Mouse (Mus musculus): ENCODE measurements around the gene Ddah1. TPM values are rescaled to one million over a fixed set of nuclear protein-coding genes. Genes with fewer than 3 reads are reported as not detected.

The Ddah1 gene
- polyA plus RNA-seq (2014; fragmentation: Illumina TruSeq; extraction: RNeasy Lipid Tissue Mini Kit (QIAGEN cat#74804); ENCODE audit: low read depth, low replicate concordance) = 1.7 TPM

DNA sequence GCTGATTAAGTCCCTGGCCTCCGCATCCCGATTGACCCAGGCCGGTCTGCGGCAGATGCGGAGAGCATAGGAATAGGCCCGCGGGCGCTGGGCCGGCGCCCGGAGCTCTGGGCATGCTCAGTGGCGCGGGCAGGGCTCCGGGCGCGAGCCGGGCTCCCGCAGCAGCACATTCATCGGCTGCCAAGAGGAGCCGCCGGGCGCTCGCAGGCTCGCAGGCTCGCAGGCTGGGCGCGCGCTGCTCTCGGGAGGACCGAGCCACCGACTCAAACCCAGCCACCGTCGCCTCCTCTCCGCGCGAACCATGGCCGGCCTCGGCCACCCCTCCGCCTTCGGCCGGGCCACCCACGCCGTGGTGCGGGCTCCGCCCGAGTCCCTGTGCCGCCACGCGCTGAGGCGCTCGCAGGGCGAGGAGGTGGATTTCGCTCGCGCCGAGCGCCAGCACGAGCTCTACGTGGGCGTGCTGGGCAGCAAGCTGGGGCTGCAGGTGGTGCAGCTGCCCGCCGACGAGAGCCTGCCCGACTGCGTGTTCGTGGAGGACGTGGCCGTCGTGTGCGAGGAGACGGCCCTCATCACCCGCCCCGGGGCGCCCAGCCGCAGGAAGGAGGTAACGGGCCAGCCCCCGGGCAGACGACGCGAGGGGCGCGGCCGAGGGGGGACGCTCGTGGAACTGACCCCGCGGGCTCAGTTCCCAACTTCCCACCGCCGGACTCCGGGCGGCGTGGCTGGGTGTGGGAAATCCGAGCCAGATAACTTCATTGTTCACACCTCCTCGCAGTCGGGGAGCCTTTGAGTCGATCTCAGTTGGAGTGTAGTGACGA is at the start of gene Ddah1:
Gene Ddah1, plus strand, starts transcription at position 115 of the 818 bp plus-strand sequence.

DNA sequence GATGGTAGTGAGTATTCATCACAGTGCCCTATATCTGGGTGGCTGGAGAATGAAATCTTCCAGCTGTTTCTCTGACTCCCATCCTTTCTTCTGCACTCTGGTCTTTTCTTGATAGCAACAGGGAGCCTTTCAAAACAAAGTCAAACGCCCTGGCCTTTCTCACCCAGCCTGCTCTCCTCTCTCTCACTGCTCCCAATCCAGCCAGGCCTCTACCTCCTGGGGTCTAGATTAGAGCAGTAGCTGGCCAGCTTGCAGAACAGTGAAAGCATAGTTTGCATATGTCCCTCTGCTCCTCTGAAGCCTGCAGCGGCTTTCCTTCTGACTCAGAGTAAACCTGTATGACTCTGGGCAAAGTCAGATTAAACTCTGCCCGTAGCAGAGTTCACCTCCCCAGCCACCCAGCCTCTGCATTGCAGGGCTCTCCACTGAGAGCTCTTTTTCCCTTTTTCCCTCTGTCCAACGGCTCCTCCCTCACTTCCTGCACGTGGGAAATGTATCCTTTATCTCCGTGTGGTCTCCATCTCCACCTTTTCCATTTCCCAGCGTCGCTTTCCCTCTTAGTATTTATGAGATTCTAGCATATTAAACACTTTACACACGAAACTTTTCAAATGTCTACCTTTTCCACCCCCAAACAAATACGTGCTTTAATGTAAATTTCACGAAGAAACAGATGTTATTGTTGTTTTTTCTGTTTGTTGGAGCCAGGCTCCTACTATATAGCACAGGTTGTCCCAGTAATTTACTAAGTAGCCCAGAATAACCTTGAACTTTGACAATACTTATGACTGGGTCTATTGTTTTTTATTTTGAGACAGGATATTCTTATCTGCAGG is 163.8 kb downstream of the Ddah1 start, which contains the start of gene Bcl10:
Gene Bcl10, plus strand, starts transcription at position 786 of the 836 bp plus-strand sequence.

DNA sequence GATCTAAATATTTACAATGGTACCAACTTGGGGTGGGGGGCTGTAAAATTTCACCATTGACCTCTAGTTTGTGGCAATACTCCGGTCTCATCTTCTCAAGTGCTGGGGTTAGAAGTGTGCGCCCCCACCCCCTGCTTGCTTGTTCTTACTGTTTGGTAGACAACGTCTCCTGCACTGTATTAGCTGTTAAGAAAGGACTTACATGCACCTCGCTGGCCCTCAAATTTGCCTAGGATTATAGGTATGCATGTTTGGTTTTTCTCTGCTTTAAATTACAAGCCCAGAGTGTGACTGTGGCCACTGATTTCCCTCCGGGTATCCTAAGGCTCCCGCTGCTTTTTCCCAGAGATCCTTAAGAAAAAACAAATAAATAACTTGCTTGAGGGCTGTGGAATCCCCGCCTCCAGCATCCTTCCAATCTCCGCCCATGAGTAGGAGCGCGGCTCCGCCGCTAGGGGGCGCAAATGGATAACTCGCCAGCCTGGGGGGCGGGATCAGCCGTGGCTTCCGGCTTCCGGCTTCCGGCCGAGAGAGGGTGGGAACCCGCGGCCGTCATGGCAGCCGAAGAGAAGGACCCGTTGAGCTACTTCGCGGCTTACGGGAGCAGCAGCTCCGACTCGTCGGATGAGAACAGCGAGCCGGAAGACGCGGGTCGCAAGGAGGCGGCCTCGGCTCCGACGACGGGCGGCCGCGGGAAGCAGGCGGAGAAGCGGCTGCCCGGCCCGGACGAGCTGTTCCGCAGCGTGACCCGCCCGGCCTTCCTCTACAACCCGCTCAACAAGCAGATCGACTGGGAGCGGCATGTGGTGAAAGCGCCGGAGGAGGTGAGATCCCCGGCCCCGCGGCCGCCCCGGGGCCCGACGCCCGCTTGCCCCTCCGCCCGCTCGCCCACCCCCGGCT is 179.3 kb downstream of the Ddah1 start, which contains the start of gene 2410004B18Rik:
Gene 2410004B18Rik, plus strand, starts transcription at position 510 of the 900 bp plus-strand sequence.

Other genes starting within 250 kb of the Ddah1 start
- 36.3 TPM for gene Znhit6, start 182.5 kb upstream of the Ddah1 start, polyA plus RNA-seq (2014; fragmentation: Illumina TruSeq; extraction: RNeasy Lipid Tissue Mini Kit (QIAGEN cat#74804); ENCODE audit: low read depth, low replicate concordance)
- gene Ccn1, start 108.7 kb upstream of the Ddah1 start, polyA plus RNA-seq (2014; fragmentation: Illumina TruSeq; extraction: RNeasy Lipid Tissue Mini Kit (QIAGEN cat#74804); ENCODE audit: low read depth, low replicate concordance) = 7.1 TPM
- 20.4 TPM for gene Bcl10, start 164.1 kb downstream of the Ddah1 start, polyA plus RNA-seq (2014; fragmentation: Illumina TruSeq; extraction: RNeasy Lipid Tissue Mini Kit (QIAGEN cat#74804); ENCODE audit: low read depth, low replicate concordance)
- gene 2410004B18Rik, start 179.3 kb downstream of the Ddah1 start, polyA plus RNA-seq (2014; fragmentation: Illumina TruSeq; extraction: RNeasy Lipid Tissue Mini Kit (QIAGEN cat#74804); ENCODE audit: low read depth, low replicate concordance) = 40.1 TPM
- gene Syde2, start 229.2 kb downstream of the Ddah1 start, polyA plus RNA-seq (2014; fragmentation: Illumina TruSeq; extraction: RNeasy Lipid Tissue Mini Kit (QIAGEN cat#74804); ENCODE audit: low read depth, low replicate concordance) = 4.8 TPM

Data from adrenal gland, adult 10 weeks (tissue).